Mouse (Mus musculus) kidney, postnatal 4 days (tissue): Measurements from ENCODE around the gene Chchd6.

Source experiments
- DNase-seq, 2 experiments: peaks; one replicate each; pipeline ENCODE4 v3.0.0; 2021; ENCODE audit warnings: mixed read lengths in 2 of 2

The Chchd6 gene

GRCm38 (mm10) chr6:89354076-89354475 is 241.4 kb downstream of the Chchd6 start:
- DNase-seq: no peak

GRCm38 (mm10) chr6:89353101-89353500 is 242.4 kb downstream of the Chchd6 start:
- peak; percentile 34 to 61 for DNase-seq

- peak; percentile 69 to 83 for DNase-seq
Measured at GRCm38 (mm10) chr6:89351441-89352137, 243.9 kb downstream of the Chchd6 start.

- no peak for DNase-seq
Measured at GRCm38 (mm10) chr6:89350520-89350919, 244.9 kb downstream of the Chchd6 start.

- DNase-seq: no peak
Measured at GRCm38 (mm10) chr6:89350037-89350515, 245.4 kb downstream of the Chchd6 start.

GRCm38 (mm10) chr6:89348363-89348762 is 247.1 kb downstream of the Chchd6 start:
- DNase-seq: no peak

- DNase-seq: no peak
Measured at GRCm38 (mm10) chr6:89347792-89348191, 247.7 kb downstream of the Chchd6 start.

- DNase-seq: peak in 1 of 2 experiments; percentile 35
Measured at GRCm38 (mm10) chr6:89345855-89346254, 249.6 kb downstream of the Chchd6 start.

GRCm38 (mm10) chr6:89345486-89345785 is 250.0 kb downstream of the Chchd6 start:
- no peak for DNase-seq

GRCm38 (mm10) chr6:89344613-89345485 is 250.6 kb downstream of the Chchd6 start:
- DNase-seq: peak; percentile 93 to 96

- DNase-seq: peak in 1 of 2 experiments; percentile 56
Measured at GRCm38 (mm10) chr6:89341981-89342380, 253.5 kb downstream of the Chchd6 start.

- DNase-seq: peak; percentile 65 to 75
Measured at GRCm38 (mm10) chr6:89339447-89339846, 256.0 kb downstream of the Chchd6 start.

- no peak for DNase-seq
Measured at GRCm38 (mm10) chr6:89338733-89339132, 256.7 kb downstream of the Chchd6 start.

GRCm38 (mm10) chr6:89337574-89337973 is 257.9 kb downstream of the Chchd6 start:
- DNase-seq: no peak

GRCm38 (mm10) chr6:89333964-89334702 is 261.3 kb downstream of the Chchd6 start:
- no peak for DNase-seq
